In genomic region chr6:81839474-81840153, GRCm38 (mm10) we compare ENCODE assay signal across 9 mouse cellular contexts.
DNase-seq lines count a peak whose midpoint lies in the region; ATAC-seq lines count a peak whose summit lies in the region.
"Had no signal": no experiment of that assay in that cellular context is flagged by ENCODE, and none has a peak within 500 bp of the region (broad histone marks: within the 10 kb centered on the region; RNA-seq: fewer than 3 reads in every experiment).

No protein-coding gene starts in this region.

- H3K4me1 ChIP-seq in heart, embryonic 16.5 days (ENCODE audit: control insufficient read depth, insufficient read depth, low read length): no peaks in the 10 kb centered on the region
- H3K4me1 ChIP-seq in heart, embryonic 10.5 days: no peaks in the 10 kb centered on the region
- H3K4me1 ChIP-seq: midbrain, embryonic 12.5 days had no signal

- no peak overlapping the region for H3K9ac ChIP-seq in heart, embryonic 16.5 days (ENCODE audit: low read length)
- H3K9ac ChIP-seq: midbrain, embryonic 12.5 days had no signal

- no peak for DNase-seq in heart, embryonic 10.5 days (ENCODE audit: low spot score)
- DNase-seq in A20 (ENCODE audit: low read depth, low spot score): peak; percentile 27
- peak; percentile 85 for DNase-seq in brain, adult 2 months (ENCODE audit: low read depth, low spot score)
- peak; percentile 22 for DNase-seq in kidney, postnatal 14 days
- DNase-seq in urinary bladder, postnatal 25 days (ENCODE audit: low spot score): no peak
- DNase-seq in yolk sac, embryonic 10.5 days (ENCODE audit: low spot score): no peak
- DNase-seq in adrenal gland, adult 18-20 months (ENCODE audit: low spot score in 2 of 2): no peak

- H3K36me3 ChIP-seq in heart, embryonic 16.5 days (ENCODE audit: control insufficient read depth, insufficient read depth): no peaks in the 10 kb centered on the region
- no peaks in the 10 kb centered on the region for H3K36me3 ChIP-seq in heart, embryonic 10.5 days
- H3K36me3 ChIP-seq: midbrain, embryonic 12.5 days had no signal

- no peaks in the 10 kb centered on the region for H3K27me3 ChIP-seq in heart, embryonic 16.5 days (ENCODE audit: control insufficient read depth, insufficient read depth, low read length)
- no peaks in the 10 kb centered on the region for H3K27me3 ChIP-seq in heart, embryonic 10.5 days (ENCODE audit: insufficient read depth, poor library complexity, severe bottlenecking)
- H3K27me3 ChIP-seq: midbrain, embryonic 12.5 days had no signal

- 56% methylated on average over 11 of the region's 11 CpGs for WGBS in heart, embryonic 16.5 days
- 66% methylated on average over 11 of the region's 11 CpGs for WGBS in heart, embryonic 10.5 days

- H3K9me3 ChIP-seq in heart, embryonic 16.5 days (replicated peaks; ENCODE audit: control insufficient read depth, low read length): no peaks in the 10 kb centered on the region
- H3K9me3 ChIP-seq in heart, embryonic 10.5 days: no peaks in the 10 kb centered on the region
- H3K9me3 ChIP-seq: midbrain, embryonic 12.5 days had no signal

- no peak overlapping the region for H3K27ac ChIP-seq in heart, embryonic 16.5 days (ENCODE audit: low read length)
- H3K27ac ChIP-seq in heart, embryonic 10.5 days: no peak overlapping the region
- H3K27ac ChIP-seq: midbrain, embryonic 12.5 days had no signal

- H3K4me3 ChIP-seq in heart, embryonic 16.5 days (ENCODE audit: low read length): peak overlapping the region; percentile 38
- H3K4me3 ChIP-seq in heart, embryonic 10.5 days: no peak overlapping the region
- H3K4me3 ChIP-seq: midbrain, embryonic 12.5 days had no signal

- peak overlapping the region; percentile 57 for H3K4me2 ChIP-seq in heart, embryonic 16.5 days (ENCODE audit: low read depth, low read length)
- H3K4me2 ChIP-seq: midbrain, embryonic 12.5 days had no signal

- peak; percentile 41; the same call in 1 of the 2 replicates for ATAC-seq in heart, embryonic 16.5 days (replicated peaks; ENCODE audit: extremely low read depth, insufficient read depth, low FRiP score)

Comparison
In these comparisons a context has a peak if more than half of its experiments do, and no peak if none do; other contexts are left out.
1. DNase-seq: peak in A20 (single experiment), brain, adult 2 months (single experiment) and kidney, postnatal 14 days (single experiment); none in heart, embryonic 10.5 days (single experiment), urinary bladder, postnatal 25 days (single experiment), yolk sac, embryonic 10.5 days (single experiment) and adrenal gland, adult 18-20 months (0 of 2).